Mouse (Mus musculus): ENCODE measurements around the gene Gpr25. TPM values are rescaled to one million over a fixed set of nuclear protein-coding genes. Genes with fewer than 3 reads are reported as not detected.

Gpr25 gene
- polyA plus RNA-seq, 1 experiment = 0.12 TPM

DNA sequence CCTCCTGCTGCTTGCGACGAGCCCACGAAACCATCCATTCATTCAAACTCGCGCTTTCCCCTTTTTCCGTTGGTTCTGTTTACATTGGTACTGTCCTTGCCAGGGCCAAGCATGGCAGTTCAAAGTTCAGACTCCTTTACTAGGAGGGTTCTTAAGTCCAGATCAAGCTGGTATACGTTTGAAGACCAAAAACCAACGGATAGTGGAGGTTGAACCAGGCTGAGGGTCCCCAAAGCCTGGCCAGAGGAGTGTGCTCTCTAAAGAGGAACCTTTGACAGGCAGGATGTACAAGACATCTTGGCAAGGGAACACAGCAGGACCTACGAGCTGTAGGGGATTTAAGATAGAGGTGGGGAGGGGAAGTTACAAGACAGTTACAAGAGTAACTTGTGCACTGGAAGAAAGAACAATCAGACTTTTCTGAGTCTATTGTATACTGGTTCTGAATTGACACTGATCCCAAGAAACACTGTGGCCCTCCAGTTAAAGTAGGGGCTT, 26.0 kb downstream of the Gpr25 start:
- WGBS = 3% methylated on average over 9 of the region's 9 CpGs

DNA sequence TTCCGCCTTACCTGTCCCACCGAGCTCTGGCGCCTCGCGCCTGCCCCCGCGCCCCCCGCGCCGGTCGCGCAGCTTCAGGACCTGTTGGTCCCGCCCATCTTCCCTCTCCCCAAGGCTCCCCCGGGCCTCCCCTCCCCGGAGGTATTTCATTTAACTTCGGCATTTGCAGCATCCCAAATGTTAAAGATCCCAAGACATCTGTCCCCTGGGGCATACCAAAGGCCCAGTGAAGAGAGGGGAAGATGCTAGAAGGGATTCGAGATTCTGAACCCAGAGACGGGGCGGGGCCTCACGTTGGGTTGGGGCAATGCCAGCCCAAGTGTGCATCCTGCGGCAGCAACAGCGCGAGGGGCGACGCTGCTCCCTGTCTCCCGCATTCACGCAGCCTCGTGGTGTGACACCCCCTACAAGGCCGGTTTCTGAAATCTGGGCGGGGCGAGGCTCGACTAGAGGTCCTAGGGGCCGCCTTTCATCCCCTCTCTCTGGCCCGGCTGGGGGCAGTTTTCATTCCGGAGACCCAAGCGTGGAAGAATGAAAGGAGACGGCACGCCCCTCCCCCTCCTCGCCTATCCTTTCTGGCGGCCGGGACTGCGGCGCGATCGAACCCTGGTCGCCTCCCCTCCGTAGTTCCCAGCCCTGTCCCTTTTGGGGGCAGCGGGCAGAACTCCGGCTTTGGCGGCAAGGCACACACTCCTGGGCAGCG, 26.6 kb downstream of the Gpr25 start, which contains the start of gene Inava:
TSS of gene Inava (minus strand) at position 373 of the 703 bp plus-strand sequence.
- no peak for DNase-seq (ENCODE audit: low read depth, low spot score)
- WGBS = 1% methylated on average over 51 of the region's 51 CpGs

More for the DNA sequence above, 26.0 kb downstream of the Gpr25 start:
- no peak for DNase-seq (ENCODE audit: low read depth, low spot score)

DNA sequence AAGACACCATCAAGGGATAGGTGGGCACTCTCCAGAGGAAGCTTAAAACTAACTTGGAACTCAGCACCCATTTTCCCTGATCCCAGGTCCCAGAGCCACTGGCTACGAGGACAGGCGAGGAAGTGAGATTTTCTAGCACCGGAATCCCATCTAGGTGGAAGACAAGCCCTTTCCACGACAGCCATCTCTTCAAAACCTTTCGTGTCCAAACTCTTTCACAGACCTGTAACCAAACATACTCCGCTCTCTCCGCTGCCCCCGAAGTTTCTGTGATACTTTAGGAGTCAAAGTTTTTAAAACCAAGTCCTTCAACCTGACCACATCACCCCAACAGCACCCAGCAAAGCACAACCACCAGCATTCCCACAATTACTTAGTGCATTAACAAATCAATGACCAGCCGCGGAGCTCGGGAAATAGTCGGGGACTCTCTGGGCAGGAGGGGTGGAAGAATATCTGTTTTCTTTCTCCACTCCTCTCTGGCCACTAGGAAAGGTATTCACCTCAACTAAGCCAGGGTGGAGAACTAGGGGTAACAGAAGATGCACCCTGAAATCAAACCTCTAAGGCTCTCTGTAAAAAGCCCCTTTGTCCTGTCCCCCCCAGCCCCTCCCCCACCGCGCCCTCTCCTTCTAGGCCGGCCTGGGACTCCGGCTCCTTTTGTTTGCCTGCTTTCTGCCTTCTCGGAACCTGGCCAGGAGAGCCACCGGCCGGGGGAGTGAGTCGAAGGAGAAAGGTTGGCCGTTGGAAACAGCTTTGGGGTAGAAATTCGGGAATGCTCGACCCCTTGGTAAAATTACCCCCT, 27.5 kb downstream of the Gpr25 start:
- DNase-seq (ENCODE audit: low read depth, low spot score) = no peak
- WGBS = 11% methylated on average over 23 of the region's 23 CpGs

DNA sequence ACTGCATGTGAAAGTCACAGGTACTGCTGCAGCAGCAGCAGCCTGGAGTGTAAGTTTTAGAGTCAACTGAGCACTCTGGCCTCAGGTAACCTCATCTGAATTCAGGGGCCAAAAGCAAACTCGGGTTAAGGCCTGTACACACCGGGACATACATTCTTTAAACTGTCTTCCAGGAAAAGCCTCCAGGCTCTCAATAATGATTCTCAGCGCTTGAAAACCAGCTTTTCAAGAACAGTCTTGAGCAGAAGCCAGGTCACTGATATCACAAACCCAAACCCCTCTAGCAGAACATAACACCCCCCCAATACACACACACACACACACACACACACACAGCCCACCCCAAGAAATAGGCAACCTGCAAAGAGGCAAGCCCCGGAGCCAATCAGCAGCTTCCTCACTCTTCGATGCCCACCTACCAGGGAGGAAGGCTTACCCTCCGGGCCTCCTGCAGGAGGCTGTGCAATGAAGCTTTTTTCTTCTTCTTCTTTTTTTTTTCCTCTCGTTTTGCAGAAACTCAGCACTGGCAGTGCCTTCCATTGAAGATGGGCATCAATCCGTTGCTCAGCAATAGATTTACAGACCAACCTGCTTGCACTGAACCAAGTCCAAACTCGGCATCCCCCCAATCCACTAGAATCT, 28.3 kb downstream of the Gpr25 start:
- no peak for DNase-seq (ENCODE audit: low read depth, low spot score)
- WGBS = 18% methylated on average over 9 of the region's 9 CpGs

DNA sequence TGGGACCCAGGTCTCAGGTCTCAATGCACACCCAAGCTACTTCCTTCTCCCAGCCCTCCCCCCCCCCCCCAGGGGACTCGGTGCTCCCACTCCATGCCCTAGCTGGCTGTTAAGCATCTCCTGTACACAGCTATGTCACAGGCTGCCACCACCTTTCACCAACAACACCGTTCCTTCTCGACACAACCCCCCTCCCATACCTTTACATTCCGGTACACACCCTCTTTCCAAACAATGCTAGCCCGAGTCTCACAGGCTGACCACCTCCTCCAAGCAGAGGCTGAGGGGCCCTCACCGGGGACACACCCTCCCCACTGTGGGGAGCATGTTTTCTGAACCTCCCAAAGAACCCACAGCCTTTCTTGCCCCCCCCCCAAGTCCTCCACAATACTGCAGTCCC, 29.1 kb downstream of the Gpr25 start:
- no peak for DNase-seq (ENCODE audit: low read depth, low spot score)
- WGBS = 14% methylated on average over 6 of the region's 6 CpGs

DNA sequence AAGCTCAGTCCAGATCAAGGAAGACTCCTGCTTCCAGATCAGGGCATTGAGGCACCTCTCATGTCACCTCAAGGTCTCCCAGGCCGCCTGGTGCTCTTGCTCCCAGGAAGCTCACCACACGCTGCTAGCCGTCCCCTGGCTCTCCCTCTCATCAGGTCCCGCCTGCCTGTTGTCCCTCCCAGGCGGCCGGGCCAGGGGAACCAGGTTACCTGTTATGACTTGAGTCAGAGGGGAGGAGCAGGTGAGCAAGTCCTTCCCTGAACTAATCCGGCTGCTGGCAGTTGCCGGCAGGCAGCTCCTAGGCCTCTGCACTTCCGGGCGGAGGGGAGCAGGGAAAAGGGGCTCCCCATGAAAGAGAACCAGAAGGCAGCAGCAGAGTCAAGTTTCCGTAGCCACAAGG, 30.5 kb downstream of the Gpr25 start:
- no peak for DNase-seq (ENCODE audit: low read depth, low spot score)
- 30% methylated on average over 11 of the region's 11 CpGs for WGBS

DNA sequence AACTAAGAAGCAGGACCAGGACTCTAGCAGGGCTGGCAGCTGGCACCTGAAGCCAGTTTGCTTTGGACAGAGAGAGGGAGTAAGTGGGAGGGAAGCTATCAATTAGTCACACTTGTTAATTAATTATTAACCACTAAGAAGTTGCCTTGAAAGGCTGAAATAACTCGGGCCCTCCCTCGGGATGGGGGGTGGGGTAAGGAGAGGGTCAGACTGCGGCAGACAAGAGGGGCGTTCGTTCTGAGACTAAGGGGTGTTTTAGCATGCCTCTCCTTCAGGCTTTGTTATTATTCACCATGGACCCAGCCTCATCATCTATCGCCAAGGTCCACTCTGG, 31.7 kb downstream of the Gpr25 start:
- WGBS = 26% methylated on average over 6 of the region's 6 CpGs
- no peak for DNase-seq (ENCODE audit: low read depth, low spot score)

DNA sequence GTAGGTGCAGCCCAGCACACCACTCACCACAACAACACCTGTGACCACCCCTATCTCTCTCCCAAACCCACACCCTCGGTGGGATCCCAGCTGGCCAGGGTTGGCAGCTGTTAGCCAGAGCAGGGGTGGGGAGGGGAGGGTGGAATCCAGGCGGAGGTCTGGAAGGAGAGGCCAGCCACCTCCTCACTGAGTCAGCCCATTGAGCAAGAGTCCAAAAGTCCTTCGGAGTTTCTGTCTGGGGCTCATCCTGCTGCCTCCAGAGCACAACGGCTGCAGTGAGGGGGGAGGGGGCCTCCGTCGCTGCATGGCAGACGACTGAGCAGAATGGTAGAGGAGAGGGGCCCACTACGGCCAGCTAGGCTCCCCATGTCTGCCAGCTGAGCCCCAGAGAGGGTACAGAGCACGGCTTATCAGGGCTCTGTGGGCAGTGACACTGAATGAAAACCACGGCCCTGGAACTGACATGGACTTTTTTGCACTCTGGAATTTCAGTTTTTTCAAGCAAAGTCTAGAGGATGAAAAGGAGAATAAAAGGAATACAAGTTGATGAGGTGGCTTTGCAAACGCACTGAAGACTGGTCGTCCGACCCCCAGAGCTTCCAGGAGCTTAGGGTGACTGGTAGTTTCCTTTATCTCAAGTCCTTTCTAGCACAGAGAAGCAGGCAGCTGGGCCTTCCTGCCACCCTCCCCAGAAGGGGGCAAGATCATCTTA, 32.2 kb downstream of the Gpr25 start:
- no peak for DNase-seq (ENCODE audit: low read depth, low spot score)
- WGBS = 12% methylated on average over 13 of the region's 13 CpGs

DNA sequence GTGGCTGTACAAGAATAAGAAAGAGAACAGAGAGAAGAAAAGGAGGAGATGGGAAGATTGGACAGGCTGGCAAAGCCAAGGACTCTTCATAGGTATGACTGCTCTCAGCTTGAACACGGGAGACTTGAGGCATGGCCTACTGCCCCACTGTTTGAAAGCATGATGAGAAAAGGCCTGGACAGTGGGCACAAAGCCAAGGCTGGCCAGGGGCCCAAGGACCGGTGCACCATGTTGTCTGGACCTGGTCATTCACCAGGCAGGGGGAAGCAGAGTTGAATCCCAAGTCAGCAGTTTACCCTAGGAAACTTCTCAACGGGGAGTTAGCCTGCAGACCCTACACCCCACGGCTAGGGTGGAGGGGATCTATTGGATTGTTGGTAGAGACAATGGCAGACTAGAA, 32.8 kb downstream of the Gpr25 start:
- WGBS = 21% methylated on average over 4 of the region's 4 CpGs
- no peak for DNase-seq (ENCODE audit: low read depth, low spot score)

DNA sequence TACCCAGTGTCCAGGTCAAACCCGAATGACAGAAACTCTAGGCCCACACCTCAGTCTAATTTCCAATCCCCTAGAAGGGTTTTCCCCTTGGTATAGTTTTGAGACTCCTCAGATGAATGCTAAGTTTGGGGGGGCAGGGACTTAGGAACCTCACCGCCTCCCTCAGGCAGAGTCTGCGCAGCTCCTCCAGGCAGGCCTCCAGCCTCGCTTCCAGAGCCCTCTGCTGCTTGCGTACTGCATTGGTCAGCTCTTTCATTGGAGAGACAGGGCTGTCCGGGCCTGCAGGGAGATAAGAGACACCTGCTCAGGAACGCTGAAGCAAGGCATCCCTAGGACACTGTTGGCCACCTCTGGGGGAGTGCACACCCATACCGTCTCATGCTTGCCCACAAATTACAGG, 34.0 kb downstream of the Gpr25 start:
- WGBS = 75% methylated on average over 8 of the region's 8 CpGs
- DNase-seq (ENCODE audit: low read depth, low spot score) = no peak

DNA sequence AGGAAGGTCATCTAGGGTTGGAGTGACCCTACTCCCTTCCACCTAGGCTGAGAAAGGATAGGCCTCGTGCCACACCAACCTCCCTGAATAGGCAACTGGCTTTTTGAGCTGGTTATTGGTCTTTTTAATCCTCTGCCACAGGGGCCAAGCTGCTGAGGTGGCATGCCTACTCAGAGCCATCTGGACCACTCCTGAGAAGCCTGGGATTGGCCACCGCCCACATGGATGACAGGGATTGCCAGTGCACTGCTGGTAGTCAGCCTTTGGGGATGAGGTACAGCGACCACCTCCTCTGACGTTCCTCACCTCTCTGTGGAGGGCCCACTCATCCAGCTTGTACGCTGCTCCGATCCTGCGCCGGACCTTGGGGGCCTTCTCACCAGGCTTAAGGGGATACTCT, 34.8 kb downstream of the Gpr25 start:
- DNase-seq (ENCODE audit: low read depth, low spot score) = no peak
- WGBS = 93% methylated on average over 8 of the region's 8 CpGs

DNA sequence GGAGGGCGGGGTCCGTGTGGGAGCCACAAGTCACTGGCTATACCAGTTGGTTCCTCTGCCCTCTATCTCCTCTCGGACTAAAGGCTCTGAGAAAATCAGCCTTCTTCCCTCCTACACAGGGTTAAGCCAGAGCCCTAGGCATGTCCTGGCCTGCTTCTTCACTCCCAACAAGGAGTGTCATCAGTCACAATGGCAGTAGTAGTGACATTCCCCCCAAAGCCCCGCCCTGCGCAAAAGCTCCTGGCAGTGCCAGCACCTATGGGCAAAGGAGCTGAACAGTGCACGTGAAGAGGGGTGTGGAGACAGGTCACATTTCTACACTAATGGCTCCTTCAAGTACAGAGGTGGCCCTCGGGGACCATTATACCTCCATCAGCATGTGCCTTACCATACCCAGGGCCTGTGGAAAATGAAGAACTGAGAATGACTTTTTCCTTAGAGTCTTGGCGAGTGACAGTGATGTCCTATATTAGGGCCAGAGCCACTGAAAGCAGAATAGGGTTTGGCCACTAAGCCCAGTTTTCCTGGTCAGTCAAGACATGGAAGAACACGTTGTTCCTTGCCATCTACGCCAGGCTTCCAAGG, 36.8 kb downstream of the Gpr25 start:
- no peak for DNase-seq (ENCODE audit: low read depth, low spot score)
- 52% methylated on average over 10 of the region's 10 CpGs for WGBS

DNA sequence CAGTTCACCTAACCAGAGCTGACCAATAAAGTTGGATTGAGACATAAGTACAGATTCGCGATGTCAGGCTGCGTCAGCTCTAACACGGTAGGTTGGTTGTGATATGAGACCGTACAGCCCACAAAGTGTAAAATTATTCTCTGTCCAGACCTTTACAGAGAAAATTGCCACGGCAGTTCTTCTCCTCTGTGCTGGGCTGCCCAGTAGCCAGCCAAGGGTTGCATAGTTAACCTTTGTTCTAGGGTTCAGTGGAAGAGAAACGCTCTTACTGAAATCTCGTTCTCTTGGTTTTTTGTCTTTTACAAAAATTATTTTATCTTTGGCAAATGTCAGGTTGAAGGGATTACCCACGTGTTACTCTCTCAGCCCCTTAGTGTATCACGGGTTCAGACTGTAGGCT, 38.3 kb downstream of the Gpr25 start:
- DNase-seq (ENCODE audit: low read depth, low spot score) = no peak
- WGBS = 67% methylated on average over 10 of the region's 10 CpGs

DNA sequence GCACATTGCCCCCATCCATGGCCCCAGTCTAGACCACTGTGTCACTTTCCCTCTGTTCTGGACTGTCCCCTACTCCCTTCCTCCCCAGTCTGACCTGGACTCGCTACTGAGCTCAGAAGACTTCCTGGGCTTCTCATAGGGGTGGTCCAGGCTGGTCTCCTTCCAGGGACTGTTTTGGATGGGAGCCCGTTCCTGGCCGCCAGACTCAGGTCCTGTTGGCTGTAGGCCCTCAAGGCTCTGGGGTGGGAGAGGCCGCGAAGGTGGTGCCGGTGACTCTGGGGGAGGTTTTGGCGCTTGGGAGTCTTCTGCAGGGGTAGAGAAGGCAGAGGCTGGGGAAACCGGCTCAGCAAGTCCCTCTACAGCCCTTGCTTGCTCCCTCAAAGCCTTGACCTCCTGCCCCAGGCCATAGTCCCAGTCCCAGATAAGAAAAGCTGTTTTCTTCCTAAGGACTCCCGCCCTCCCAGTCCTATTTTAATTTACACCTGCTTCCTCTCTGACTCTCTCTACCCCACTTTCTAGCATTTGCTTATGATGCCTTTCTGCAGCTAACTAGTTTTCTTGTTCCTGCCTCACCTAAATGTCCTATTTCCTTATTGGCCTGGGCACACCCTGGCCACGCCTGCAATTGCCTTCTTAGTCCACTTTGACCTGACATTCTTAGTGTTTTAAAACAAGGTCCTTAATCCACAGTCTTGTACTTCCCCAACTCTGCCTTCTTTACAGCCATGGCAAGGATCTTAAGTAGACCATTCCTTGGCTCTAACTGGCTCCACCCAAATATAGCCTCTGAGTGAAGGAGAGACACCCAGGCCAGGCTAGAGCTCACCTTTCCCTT, 40.4 kb downstream of the Gpr25 start:
- DNase-seq (ENCODE audit: low read depth, low spot score) = peak; percentile 95
- 21% methylated on average over 10 of the region's 10 CpGs for WGBS

DNA sequence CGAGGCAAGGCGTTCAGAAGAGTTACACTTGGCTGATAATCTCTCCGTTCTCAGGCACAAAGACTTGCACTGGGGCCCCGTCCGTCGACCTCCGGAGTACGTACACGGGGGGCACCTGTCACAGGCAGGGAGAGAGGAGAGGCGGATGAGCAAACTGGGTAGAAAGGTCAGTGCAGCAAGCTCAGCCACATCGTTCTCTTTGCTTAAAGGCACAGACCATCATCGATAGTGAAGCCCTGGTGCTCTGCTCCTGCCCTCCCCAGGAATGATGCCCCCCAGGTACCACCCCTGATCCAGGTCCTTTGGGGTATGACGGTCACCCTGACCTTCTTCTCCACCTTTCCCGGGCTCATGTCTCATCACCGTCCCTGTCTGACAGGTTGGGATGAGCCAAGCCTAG, 46.4 kb downstream of the Gpr25 start:
- WGBS = 75% methylated on average over 15 of the region's 15 CpGs
- DNase-seq (ENCODE audit: low read depth, low spot score) = no peak

DNA sequence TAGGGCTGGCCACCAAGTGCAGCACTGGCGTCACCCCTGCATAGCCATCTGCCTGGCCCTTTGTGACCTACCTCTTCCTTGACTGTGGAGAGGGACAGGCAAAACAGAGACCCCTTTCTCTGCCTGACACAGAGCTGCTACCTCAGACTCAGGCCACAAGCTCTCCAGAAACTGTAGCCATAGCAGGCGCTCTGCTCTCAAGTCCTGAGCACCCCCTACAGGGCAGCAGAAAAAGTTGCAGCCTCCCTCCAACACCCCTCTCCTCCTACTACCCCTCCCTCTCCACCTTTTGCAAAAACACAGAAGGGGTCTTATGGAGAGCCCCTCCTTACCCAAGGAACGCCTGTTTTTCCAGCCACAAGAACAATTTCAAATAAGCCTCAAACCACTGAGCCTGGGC, 47.9 kb downstream of the Gpr25 start, which contains the start of gene Mroh3:
TSS of gene Mroh3 (minus strand) at position 26 of the 400 bp plus-strand sequence.
- no peak for DNase-seq (ENCODE audit: low read depth, low spot score)
- whole genome bisulfite sequencing = 73% methylated on average over 3 of the region's 3 CpGs

Data from large intestine, adult 2 months (tissue).